Mouse (Mus musculus) brain, embryonic 14.5 days (tissue): ENCODE data around the gene Naf1. TPM values are rescaled to one million over a fixed set of nuclear protein-coding genes. Genes with fewer than 3 reads are reported as not detected.

Experiments
- DNase-seq: peaks from one replicate; pipeline ENCODE4 v3.0.0-alpha.2; 2011; ENCODE audit warnings: low read depth
- CTCF ChIP-seq: fragments of 200-500 bp; IDR thresholded peaks from 2 replicates; pipeline ENCODE4 v1.5.1; 2012; ENCODE audit warnings: inconsistent platforms, mild to moderate bottlenecking, moderate library complexity, borderline replicate concordance; ENCODE audit not compliant: insufficient read depth, insufficient read length; ENCODE audit errors: extremely low read depth
- POLR2A ChIP-seq: fragments of 200-500 bp; IDR thresholded peaks from 2 replicates; pipeline ENCODE4 v1.6.1; 2012; ENCODE audit warnings: mild to moderate bottlenecking, inconsistent platforms, borderline replicate concordance; ENCODE audit not compliant: poor library complexity, insufficient read depth, insufficient read length, severe bottlenecking; ENCODE audit errors: extremely low read depth
- polyA plus RNA-seq: library from polyadenylated mRNA; depleted of rRNA; stranded (reverse); fragments of >200 nt; gene quantifications from 2 replicates; pipeline ENCODE4 v1.2.3, GENCODE M21; 2012; rRNA removed

The Naf1 gene
- 8.5 and 9.6 TPM in 2 replicates for polyA plus RNA-seq

- peak; percentile 99 for DNase-seq
- no peak for TF ChIP-seq CTCF
- no peak for TF ChIP-seq POLR2A
These were observed at the start of gene Naf1 for GRCm38 (mm10) chr8:66860023-66860422. Gene Naf1, plus strand, starts transcription at chr8:66860217.

GRCm38 (mm10) chr8:66860921-66861588 is 1.0 kb downstream of the Naf1 start:
- TF ChIP-seq CTCF (no peak), POLR2A (no peak)
- DNase-seq = peak; percentile 42

GRCm38 (mm10) chr8:66861589-66862500 is 1.8 kb downstream of the Naf1 start:
- no peak for TF ChIP-seq CTCF
- no peak for TF ChIP-seq POLR2A
- DNase-seq = peak; percentile 28

GRCm38 (mm10) chr8:66863761-66864160 is 3.7 kb downstream of the Naf1 start:
- no peak for DNase-seq
- no peak for TF ChIP-seq CTCF
- TF ChIP-seq POLR2A = no peak

- TF ChIP-seq POLR2A (no peak), CTCF (no peak)
- DNase-seq = no peak
These were observed 5.1 kb downstream of the Naf1 start for GRCm38 (mm10) chr8:66865120-66865519.

GRCm38 (mm10) chr8:66867679-66868078 is 7.7 kb downstream of the Naf1 start:
- TF ChIP-seq POLR2A (no peak), CTCF (no peak)

GRCm38 (mm10) chr8:66869211-66869932 is 9.4 kb downstream of the Naf1 start:
- DNase-seq = no peak
- no peak for TF ChIP-seq CTCF
- no peak for TF ChIP-seq POLR2A

More at GRCm38 (mm10) chr8:66867679-66868078, 7.7 kb downstream of the Naf1 start:
- DNase-seq = no peak

GRCm38 (mm10) chr8:66883866-66884265 is 23.8 kb downstream of the Naf1 start:
- TF ChIP-seq POLR2A (no peak), CTCF (no peak)
- no peak for DNase-seq

GRCm38 (mm10) chr8:66891879-66892278 is 31.9 kb downstream of the Naf1 start:
- TF ChIP-seq POLR2A = no peak
- TF ChIP-seq CTCF = no peak
- no peak for DNase-seq

- DNase-seq = peak; percentile 29
- TF ChIP-seq CTCF (no peak), POLR2A (no peak)
These were observed 45.0 kb downstream of the Naf1 start for GRCm38 (mm10) chr8:66905000-66905399.

- no peak for TF ChIP-seq CTCF
- DNase-seq = no peak
These were observed 45.5 kb downstream of the Naf1 start for GRCm38 (mm10) chr8:66905557-66905956.

- no peak for DNase-seq
- TF ChIP-seq CTCF (no peak), POLR2A (no peak)
These were observed 46.1 kb downstream of the Naf1 start for GRCm38 (mm10) chr8:66906116-66906515.
